Mouse (Mus musculus) midbrain, embryonic 12.5 days (tissue): ENCODE data around the gene Rassf2. TPM values are rescaled to one million over a fixed set of nuclear protein-coding genes. Genes with fewer than 3 reads are reported as not detected.

Experiments
- ATAC-seq: fragments of 200-750 bp; cut with Nextera tagmentation; 2 replicates; pipeline ENCODE4 v1.8.0; 2017; ENCODE audit warnings: low read depth, moderate TSS enrichment, moderate library complexity; ENCODE audit not compliant: low FRiP score
- H3K27ac ChIP-seq: fragments of 300-500 bp; sonication (generic); replicated peaks from 2 replicates; pipeline ENCODE4 v1.5.1; 2016; ENCODE audit warnings: mild to moderate bottlenecking
- H3K27me3 ChIP-seq: fragments of 300-500 bp; sonication (generic); 2 replicates; pipeline ENCODE4 v1.6.1; 2016; ENCODE audit warnings: mild to moderate bottlenecking
- H3K36me3 ChIP-seq: fragments of 300-500 bp; sonication (generic); 2 replicates; pipeline ENCODE4 v1.6.1; 2016
- H3K4me1 ChIP-seq: fragments of 300-500 bp; sonication (generic); 2 replicates; pipeline ENCODE4 v1.6.1; 2016
- H3K4me2 ChIP-seq: fragments of 300-500 bp; sonication (generic); replicated peaks from 2 replicates; pipeline ENCODE4 v1.6.1; 2016; ENCODE audit warnings: mild to moderate bottlenecking, moderate library complexity
- H3K4me3 ChIP-seq: fragments of 300-500 bp; sonication (generic); 2 replicates; pipeline ENCODE4 v1.5.1; 2016; ENCODE audit warnings: mild to moderate bottlenecking
- H3K9ac ChIP-seq: fragments of 300-500 bp; sonication (generic); replicated peaks from 2 replicates; pipeline ENCODE4 v1.6.1; 2016; ENCODE audit warnings: mild to moderate bottlenecking, moderate library complexity
- H3K9me3 ChIP-seq: fragments of 300-500 bp; sonication (generic); 2 replicates; pipeline ENCODE4 v1.6.1; 2016; ENCODE audit warnings: mild to moderate bottlenecking
- WGBS: fragments of 180-500 bp; shearing (Covaris S2); methylation state at CpG from one replicate; pipeline ENCODE4 v1.1.7; 2016; 5-methylcytosine and 5-hydroxymethylcytosine counted together
- polyA plus RNA-seq: library from polyadenylated mRNA; unstranded; fragments of >200 nt; fragmentation: Nextera tagmentation; extraction: Ambion mirVana; gene quantifications from 2 replicates; pipeline ENCODE4 v1.2.1, GENCODE M21; 2016

Rassf2 gene
- polyA plus RNA-seq, 1 experiment from 2014 or later: 35.2 TPM

- Histone ChIP-seq H3K4me2 (no peak overlapping the region), H3K27ac (no peak overlapping the region), H3K9me3 (0 out of 2 replicates have a peak, but pooled peaks cover 3% of the 10 kb centered on the region), H3K9ac (no peak overlapping the region), H3K27me3 (no peaks in the 10 kb centered on the region), H3K4me1 (no peaks in the 10 kb centered on the region), H3K36me3 (no peaks in the 10 kb centered on the region), H3K4me3 (no peak overlapping the region)
- no peak for ATAC-seq
- WGBS: 57% methylated on average over 2 of the region's 2 CpGs
Observed at GRCm38 (mm10) chr2:131961671-131962070, 68.4 kb downstream of the Rassf2 start.

GRCm38 (mm10) chr2:131957731-131958222 is 72.3 kb downstream of the Rassf2 start:
- Histone ChIP-seq H3K27me3 (peaks cover 21% of the 10 kb centered on the region), H3K36me3 (no peaks in the 10 kb centered on the region), H3K4me3 (no peak overlapping the region), H3K27ac (no peak overlapping the region), H3K4me1 (0 out of 2 replicates have a peak, but pooled peaks cover 4% of the 10 kb centered on the region), H3K4me2 (no peak overlapping the region), H3K9ac (no peak overlapping the region), H3K9me3 (0 out of 2 replicates have a peak, but pooled peaks cover 3% of the 10 kb centered on the region)
- ATAC-seq: no peak
- 57% methylated on average over 9 of the region's 9 CpGs for WGBS

GRCm38 (mm10) chr2:131956336-131957256 is 73.5 kb downstream of the Rassf2 start:
- H3K9me3 ChIP-seq: no peaks in the 10 kb centered on the region
- H3K9ac ChIP-seq: no peak overlapping the region
- no peak overlapping the region for H3K4me2 ChIP-seq
- WGBS: 89% methylated on average over 7 of the region's 7 CpGs
- peaks cover 33% of the 10 kb centered on the region for H3K27me3 ChIP-seq
- no peak for ATAC-seq
- H3K27ac ChIP-seq: no peak overlapping the region
- H3K4me3 ChIP-seq: no peak overlapping the region
- no peaks in the 10 kb centered on the region for H3K36me3 ChIP-seq
- 0 out of 2 replicates have a peak, but pooled peaks cover 4% of the 10 kb centered on the region for H3K4me1 ChIP-seq

GRCm38 (mm10) chr2:131955264-131955663 is 74.8 kb downstream of the Rassf2 start:
- Histone ChIP-seq H3K27me3 (peaks cover 42% of the 10 kb centered on the region), H3K4me1 (0 out of 2 replicates have a peak, but pooled peaks cover 4% of the 10 kb centered on the region), H3K4me3 (peak overlapping the region; percentile 34), H3K36me3 (no peaks in the 10 kb centered on the region), H3K4me2 (peak overlapping the region; percentile 53), H3K27ac (no peak overlapping the region), H3K9ac (no peak overlapping the region), H3K9me3 (no peaks in the 10 kb centered on the region)
- 3% methylated on average over 17 of the region's 17 CpGs for WGBS
- peak; percentile 76 for ATAC-seq

GRCm38 (mm10) chr2:131954835-131955234 is 75.2 kb downstream of the Rassf2 start:
- no peak overlapping the region for H3K9ac ChIP-seq
- H3K27me3 ChIP-seq: peaks cover 46% of the 10 kb centered on the region
- ATAC-seq: peak; percentile 28

GRCm38 (mm10) chr2:131953711-131954110 is 76.3 kb downstream of the Rassf2 start:
- Histone ChIP-seq H3K4me3 (no peak overlapping the region), H3K4me1 (0 out of 2 replicates have a peak, but pooled peaks cover 4% of the 10 kb centered on the region), H3K9me3 (no peaks in the 10 kb centered on the region), H3K36me3 (no peaks in the 10 kb centered on the region), H3K4me2 (peak overlapping the region; percentile 37; the same call in 1 of the 2 replicates), H3K27ac (no peak overlapping the region), H3K9ac (no peak overlapping the region), H3K27me3 (peaks cover 46% of the 10 kb centered on the region)
- 89% methylated on average over 4 of the region's 4 CpGs for WGBS
- no peak for ATAC-seq

More at GRCm38 (mm10) chr2:131954835-131955234, 75.2 kb downstream of the Rassf2 start:
- Histone ChIP-seq H3K36me3 (no peaks in the 10 kb centered on the region), H3K27ac (no peak overlapping the region), H3K4me2 (peak overlapping the region; percentile 53), H3K9me3 (no peaks in the 10 kb centered on the region), H3K4me3 (peak overlapping the region; percentile 34), H3K4me1 (0 out of 2 replicates have a peak, but pooled peaks cover 4% of the 10 kb centered on the region)
- 62% methylated on average over 9 of the region's 9 CpGs for WGBS

- peaks cover 46% of the 10 kb centered on the region for H3K27me3 ChIP-seq
Observed at GRCm38 (mm10) chr2:131952961-131953538, 77.0 kb downstream of the Rassf2 start.

GRCm38 (mm10) chr2:131952456-131952855 is 77.6 kb downstream of the Rassf2 start:
- no peaks in the 10 kb centered on the region for H3K9me3 ChIP-seq
- no peak overlapping the region for H3K27ac ChIP-seq
- no peak overlapping the region for H3K9ac ChIP-seq
- no peak for ATAC-seq
- H3K36me3 ChIP-seq: no peaks in the 10 kb centered on the region
- H3K4me1 ChIP-seq: peaks cover 12% of the 10 kb centered on the region; the same call in 1 of the 2 replicates
- no peak overlapping the region for H3K4me2 ChIP-seq
- peaks cover 46% of the 10 kb centered on the region for H3K27me3 ChIP-seq
- H3K4me3 ChIP-seq: no peak overlapping the region
- 64% methylated on average over 2 of the region's 2 CpGs for WGBS

More at GRCm38 (mm10) chr2:131952961-131953538, 77.0 kb downstream of the Rassf2 start:
- no peak for ATAC-seq
- Histone ChIP-seq H3K4me3 (no peak overlapping the region), H3K9me3 (no peaks in the 10 kb centered on the region), H3K9ac (no peak overlapping the region), H3K4me2 (peak overlapping the region; percentile 37), H3K27ac (no peak overlapping the region), H3K4me1 (peaks cover 10% of the 10 kb centered on the region; the same call in 1 of the 2 replicates), H3K36me3 (no peaks in the 10 kb centered on the region)
- 29% methylated on average over 29 of the region's 29 CpGs for WGBS

- Histone ChIP-seq H3K4me1 (peaks cover 12% of the 10 kb centered on the region; the same call in 1 of the 2 replicates), H3K4me2 (no peak within 1 kb of the TSS), H3K27ac (no peak within 1 kb of the TSS), H3K27me3 (peaks cover 46% of the 10 kb centered on the region), H3K9me3 (no peaks in the 10 kb centered on the region), H3K4me3 (no peak within 1 kb of the TSS), H3K9ac (0 out of 2 replicates have a peak within 1 kb of the TSS, but pooled peaks have one; percentile 6), H3K36me3 (no peaks in the 10 kb centered on the region)
- ATAC-seq: no peak
- 11% methylated on average over 11 of the region's 11 CpGs for WGBS
Observed at GRCm38 (mm10) chr2:131950598-131951095, 79.4 kb downstream of the Rassf2 start, which contains the start of gene Prnd. Gene Prnd (plus strand): TSS chr2:131950861.

- Histone ChIP-seq H3K36me3 (no peaks in the 10 kb centered on the region), H3K9ac (0 out of 2 replicates have a peak overlapping the region, but pooled peaks have one; percentile 6), H3K4me1 (peaks cover 12% of the 10 kb centered on the region; the same call in 1 of the 2 replicates), H3K4me2 (no peak overlapping the region), H3K27me3 (peaks cover 46% of the 10 kb centered on the region), H3K27ac (no peak overlapping the region), H3K9me3 (no peaks in the 10 kb centered on the region), H3K4me3 (no peak overlapping the region)
- no peak for ATAC-seq
- 53% methylated on average over 9 of the region's 9 CpGs for WGBS
Observed at GRCm38 (mm10) chr2:131949767-131950597, 80.1 kb downstream of the Rassf2 start.
